Mouse (Mus musculus): ENCODE data around the gene Anapc7. TPM values are rescaled to one million over a fixed set of nuclear protein-coding genes. Genes with fewer than 3 reads are reported as not detected.

Anapc7 gene
- polyA plus RNA-seq, 2 experiments = 27.6 to 49.8 TPM

DNA sequence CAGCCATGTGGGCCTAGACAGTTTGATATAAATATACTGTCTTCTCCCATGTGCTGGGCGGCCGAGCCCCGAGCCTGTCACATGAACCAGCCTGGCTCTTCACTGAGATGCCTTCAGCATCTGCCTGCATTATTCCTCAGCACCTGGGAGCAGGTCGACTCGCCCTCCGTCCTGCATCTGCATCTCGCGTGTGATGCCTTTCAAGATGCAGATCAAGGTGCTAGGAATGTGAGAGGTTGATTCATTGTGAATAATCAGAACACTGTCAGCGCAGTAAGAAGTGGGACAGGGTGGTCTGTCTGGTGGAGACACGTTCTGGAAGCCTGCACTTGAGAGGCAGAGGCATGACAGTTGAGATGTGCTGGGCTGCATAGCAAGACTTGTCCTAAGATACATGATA is 23.0 kb downstream of the Anapc7 start:
- 96% methylated on average over 10 of the region's 10 CpGs for WGBS
- Histone ChIP-seq H3K4me2 (replicated peaks; ENCODE audit: low read depth, low read length, severe bottlenecking) (no peak overlapping the region), H3K27me3 (ENCODE audit: control insufficient read depth, insufficient read depth, low read length) (no peaks in the 10 kb centered on the region), H3K9me3 (ENCODE audit: control insufficient read depth, low read length) (no peaks in the 10 kb centered on the region), H3K27ac (replicated peaks; ENCODE audit: low read depth, low read length) (no peak overlapping the region), H3K9ac (ENCODE audit: low read depth, low read length, severe bottlenecking) (no peak overlapping the region), H3K36me3 (ENCODE audit: control insufficient read depth, insufficient read depth, low read length) (peaks cover 77% of the 10 kb centered on the region), H3K4me3 (replicated peaks; ENCODE audit: low read length) (no peak overlapping the region), H3K4me1 (ENCODE audit: control insufficient read depth, insufficient read depth, low read length) (no peaks in the 10 kb centered on the region)
- TF ChIP-seq POLR2A (IDR thresholded peaks at IDR 0.05; ENCODE audit: borderline replicate concordance, extremely low read depth, insufficient read depth, insufficient read length) = no peak
- no peak for ATAC-seq (ENCODE audit: low FRiP score, low read depth)
- no peak for DNase-seq (ENCODE audit: low spot score)

- Histone ChIP-seq H3K9me3 (ENCODE audit: control insufficient read depth, low read length) (no peaks in the 10 kb centered on the region), H3K4me1 (ENCODE audit: control insufficient read depth, insufficient read depth, low read length) (no peaks in the 10 kb centered on the region), H3K27me3 (ENCODE audit: control insufficient read depth, insufficient read depth, low read length) (no peaks in the 10 kb centered on the region), H3K36me3 (ENCODE audit: control insufficient read depth, insufficient read depth, low read length) (peaks cover 71% of the 10 kb centered on the region), H3K4me3 (replicated peaks; ENCODE audit: low read length) (no peak overlapping the region), H3K9ac (ENCODE audit: low read depth, low read length, severe bottlenecking) (no peak overlapping the region), H3K27ac (replicated peaks; ENCODE audit: low read depth, low read length) (no peak overlapping the region), H3K4me2 (replicated peaks; ENCODE audit: low read depth, low read length, severe bottlenecking) (no peak overlapping the region)
- ATAC-seq (ENCODE audit: low FRiP score, low read depth) (no peak), DNase-seq (ENCODE audit: low spot score) (no peak)
- TF ChIP-seq POLR2A (IDR thresholded peaks at IDR 0.05; ENCODE audit: borderline replicate concordance, extremely low read depth, insufficient read depth, insufficient read length) = no peak
- WGBS = 91% methylated on average over 11 of the region's 11 CpGs
Measured at GRCm38 (mm10) chr5:122445051-122445610, 23.6 kb downstream of the Anapc7 start.

DNA sequence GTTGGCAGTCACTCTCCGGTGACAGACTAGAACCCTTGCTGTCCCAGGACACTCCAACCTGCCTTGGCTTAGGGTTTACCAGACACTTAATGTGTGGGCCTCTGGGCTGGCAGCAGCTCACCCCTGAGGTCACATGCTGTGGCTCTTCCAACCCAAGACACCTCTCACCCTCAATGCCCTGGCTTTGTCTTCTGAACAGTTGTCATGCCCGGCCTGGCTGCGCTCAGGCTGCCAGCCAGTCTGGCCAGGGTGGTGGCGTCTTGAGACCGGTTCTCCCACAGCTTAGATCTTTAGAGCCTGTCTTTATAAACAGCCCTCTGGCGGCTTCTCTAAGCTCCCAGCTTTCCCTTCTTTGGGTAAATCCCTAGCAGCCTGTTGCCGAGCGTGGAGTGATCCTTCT is 26.4 kb downstream of the Anapc7 start:
- TF ChIP-seq POLR2A (IDR thresholded peaks at IDR 0.05; ENCODE audit: borderline replicate concordance, extremely low read depth, insufficient read depth, insufficient read length) = no peak
- ATAC-seq (ENCODE audit: low FRiP score, low read depth) = 0 out of 2 replicates have a peak, but pooled peaks have one; percentile 9

GRCm38 (mm10) chr5:122448869-122449268 is 27.4 kb downstream of the Anapc7 start:
- no peaks in the 10 kb centered on the region for H3K27me3 ChIP-seq (ENCODE audit: control insufficient read depth, insufficient read depth, low read length)
- DNase-seq (ENCODE audit: low spot score) (no peak), ATAC-seq (ENCODE audit: low FRiP score, low read depth) (no peak)
- H3K9ac ChIP-seq (ENCODE audit: low read depth, low read length, severe bottlenecking) = no peak overlapping the region
- no peak overlapping the region for H3K4me3 ChIP-seq (replicated peaks; ENCODE audit: low read length)
- no peak overlapping the region for H3K27ac ChIP-seq (replicated peaks; ENCODE audit: low read depth, low read length)
- no peak overlapping the region for H3K4me2 ChIP-seq (replicated peaks; ENCODE audit: low read depth, low read length, severe bottlenecking)
- no peaks in the 10 kb centered on the region for H3K4me1 ChIP-seq (ENCODE audit: control insufficient read depth, insufficient read depth, low read length)
- 78% methylated on average over 5 of the region's 5 CpGs for WGBS
- no peaks in the 10 kb centered on the region for H3K9me3 ChIP-seq (ENCODE audit: control insufficient read depth, low read length)
- no peak for TF ChIP-seq POLR2A (IDR thresholded peaks at IDR 0.05; ENCODE audit: borderline replicate concordance, extremely low read depth, insufficient read depth, insufficient read length)
- peaks cover 58% of the 10 kb centered on the region for H3K36me3 ChIP-seq (ENCODE audit: control insufficient read depth, insufficient read depth, low read length)

More for the DNA sequence above, 26.4 kb downstream of the Anapc7 start:
- H3K36me3 ChIP-seq (ENCODE audit: control insufficient read depth, insufficient read depth, low read length) = peaks cover 58% of the 10 kb centered on the region
- no peak overlapping the region for H3K9ac ChIP-seq (ENCODE audit: low read depth, low read length, severe bottlenecking)
- DNase-seq (ENCODE audit: low spot score) = no peak
- 84% methylated on average over 8 of the region's 8 CpGs for WGBS
- no peaks in the 10 kb centered on the region for H3K27me3 ChIP-seq (ENCODE audit: control insufficient read depth, insufficient read depth, low read length)
- no peak overlapping the region for H3K27ac ChIP-seq (replicated peaks; ENCODE audit: low read depth, low read length)
- H3K9me3 ChIP-seq (ENCODE audit: control insufficient read depth, low read length) = no peaks in the 10 kb centered on the region
- no peaks in the 10 kb centered on the region for H3K4me1 ChIP-seq (ENCODE audit: control insufficient read depth, insufficient read depth, low read length)
- no peak overlapping the region for H3K4me3 ChIP-seq (replicated peaks; ENCODE audit: low read length)
- no peak overlapping the region for H3K4me2 ChIP-seq (replicated peaks; ENCODE audit: low read depth, low read length, severe bottlenecking)

DNA sequence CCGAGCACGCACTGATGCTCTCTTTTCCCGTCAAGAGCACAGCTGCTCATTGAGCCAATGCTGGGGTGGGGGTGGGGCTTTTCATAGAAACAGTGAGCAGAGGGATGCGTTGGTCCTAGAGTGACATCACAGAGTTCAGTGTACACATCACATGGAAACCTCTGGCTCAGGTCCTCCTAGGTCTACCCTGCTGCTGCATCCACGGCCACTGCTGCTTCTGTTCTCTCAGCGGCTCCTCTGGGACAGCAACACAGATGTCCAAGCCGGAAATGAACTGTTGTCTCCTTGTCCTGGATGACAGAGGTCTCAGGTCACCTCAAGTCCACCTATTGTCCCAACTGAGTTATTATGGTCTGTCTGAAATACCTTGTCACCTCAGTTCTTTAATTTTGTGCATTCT is 28.5 kb downstream of the Anapc7 start:
- Histone ChIP-seq H3K4me2 (replicated peaks; ENCODE audit: low read depth, low read length, severe bottlenecking) (no peak overlapping the region), H3K4me3 (replicated peaks; ENCODE audit: low read length) (no peak overlapping the region), H3K9ac (ENCODE audit: low read depth, low read length, severe bottlenecking) (no peak overlapping the region), H3K36me3 (ENCODE audit: control insufficient read depth, insufficient read depth, low read length) (peaks cover 58% of the 10 kb centered on the region), H3K4me1 (ENCODE audit: control insufficient read depth, insufficient read depth, low read length) (no peaks in the 10 kb centered on the region), H3K27me3 (ENCODE audit: control insufficient read depth, insufficient read depth, low read length) (no peaks in the 10 kb centered on the region), H3K27ac (replicated peaks; ENCODE audit: low read depth, low read length) (no peak overlapping the region), H3K9me3 (ENCODE audit: control insufficient read depth, low read length) (no peaks in the 10 kb centered on the region)
- ATAC-seq (ENCODE audit: low FRiP score, low read depth) (no peak), DNase-seq (ENCODE audit: low spot score) (no peak)
- 71% methylated on average over 7 of the region's 7 CpGs for WGBS
- no peak for TF ChIP-seq POLR2A (IDR thresholded peaks at IDR 0.05; ENCODE audit: borderline replicate concordance, extremely low read depth, insufficient read depth, insufficient read length)
